Mouse (Mus musculus): ENCODE measurements around the gene 1810037I17Rik.
A peak's percentile ranks its signal among the peaks of the same experiment; 100 is the strongest.
"Not testable (repeated sequence)": the region's sequence is repeated elsewhere in the genome, so short reads cannot be mapped to it uniquely, and the experiment has no call there.

The 1810037I17Rik gene

GRCm38 (mm10) chr3:122937176-122937575, 13.2 kb downstream of the 1810037I17Rik start:
- DNase-seq: not testable (repeated sequence)

- DNase-seq: no peak
These were observed 15.2 kb downstream of the 1810037I17Rik start for GRCm38 (mm10) chr3:122939215-122939614.

GRCm38 (mm10) chr3:122943387-122943890, 19.4 kb downstream of the 1810037I17Rik start:
- no peak for DNase-seq

GRCm38 (mm10) chr3:122950129-122950528, 26.1 kb downstream of the 1810037I17Rik start:
- no peak for DNase-seq

- no peak for DNase-seq
These were observed 40.3 kb downstream of the 1810037I17Rik start for GRCm38 (mm10) chr3:122964301-122964700.

- DNase-seq: peak; percentile 64
These were observed 44.4 kb downstream of the 1810037I17Rik start for GRCm38 (mm10) chr3:122968391-122968790.

- DNase-seq: peak; percentile 80
These were observed 48.3 kb downstream of the 1810037I17Rik start for GRCm38 (mm10) chr3:122972126-122972822.

GRCm38 (mm10) chr3:122974833-122975232, 50.8 kb downstream of the 1810037I17Rik start:
- DNase-seq: no peak

- DNase-seq: no peak
These were observed 51.4 kb downstream of the 1810037I17Rik start for GRCm38 (mm10) chr3:122975363-122975762.
